In genomic region chr17:24520450-24520849, GRCm38 (mm10) we compare ENCODE assay signal across 22 mouse cellular contexts. TPM values are rescaled to one million over a fixed set of nuclear protein-coding genes. Genes with fewer than 3 reads are reported as not detected.
"Had no signal": no experiment of that assay in that cellular context is flagged by ENCODE, and none has a peak within 500 bp of the region (broad histone marks: within the 10 kb centered on the region; RNA-seq: fewer than 3 reads in every experiment).

No protein-coding gene starts in this region.

- DNase-seq: liver, postnatal 0 days; lung, adult 2 months; lung, postnatal 14 days; lung, postnatal 36 days; midbrain, embryonic 14.5 days; right cerebral cortex, postnatal 14 days; thymus, adult 2 months; thymus, postnatal 25 days; thymus, postnatal 4 days had no signal

- H3K4me3 ChIP-seq: liver, embryonic 15.5 days; lung, embryonic 15.5 days; megakaryocyte, embryonic 14.5 days; midbrain, embryonic 10.5 days; midbrain, embryonic 12.5 days; neural tube, embryonic 13.5 days; stomach, embryonic 15.5 days had no signal

- H3K9ac ChIP-seq: liver, embryonic 15.5 days; liver, postnatal 0 days; lung, embryonic 15.5 days; midbrain, embryonic 12.5 days; neural tube, embryonic 13.5 days; stomach, embryonic 15.5 days had no signal

- H3K27me3 ChIP-seq: liver, embryonic 15.5 days; lung, embryonic 15.5 days; megakaryocyte, embryonic 14.5 days; midbrain, embryonic 12.5 days; neural tube, embryonic 13.5 days; stomach, embryonic 15.5 days had no signal

- H3K4me2 ChIP-seq: liver, embryonic 15.5 days; lung, embryonic 15.5 days; midbrain, embryonic 12.5 days; neural tube, embryonic 13.5 days; stomach, embryonic 15.5 days had no signal

- H3K27ac ChIP-seq: liver, embryonic 15.5 days; lung, embryonic 15.5 days; macrophage; midbrain, embryonic 10.5 days; midbrain, embryonic 12.5 days; neural tube, embryonic 13.5 days; stomach, embryonic 15.5 days; stomach, postnatal 0 days had no signal

- H3K4me1 ChIP-seq: stomach, embryonic 15.5 days had no signal

- ATAC-seq: liver, postnatal 0 days; lung, postnatal 0 days; midbrain, embryonic 16.5 days had no signal

- H3K9me3 ChIP-seq: liver, embryonic 15.5 days; lung, embryonic 15.5 days; megakaryocyte, embryonic 14.5 days; midbrain, embryonic 10.5 days; midbrain, embryonic 12.5 days; neural tube, embryonic 13.5 days; stomach, embryonic 15.5 days had no signal

RNA-seq across cellular contexts. Expression of gene Rab26, which starts 13.6 kb away (rescaled TPM):
- total RNA-seq: neutrophil, adult 5-6 weeks had no signal
- polyA plus RNA-seq: macrophage had no signal

RNA-seq across cellular contexts. Expression of gene Caskin1, which starts 32.0 kb away (rescaled TPM):
- total RNA-seq: megakaryocyte progenitor cell, adult 5-6 weeks; neutrophil, adult 5-6 weeks had no signal
- polyA plus RNA-seq: liver, postnatal 0 days; macrophage had no signal
